In genomic region chr7:127745251-127745651, GRCm38 (mm10) we compare ENCODE assay signal across 8 mouse cellular contexts. TPM values are rescaled to one million over a fixed set of nuclear protein-coding genes. Genes with fewer than 3 reads are reported as not detected.
DNase-seq lines count a peak whose midpoint lies in the region; ATAC-seq and TF ChIP-seq lines count a peak whose summit lies in the region.

No protein-coding gene starts in this region.

- no peaks in the 10 kb centered on the region for H3K27me3 ChIP-seq in MEL (ENCODE audit: control insufficient read depth in 1 of 2, insufficient read depth in 2 of 2, low read length in 2 of 2)
- H3K27me3 ChIP-seq in forebrain, embryonic 16.5 days (replicated peaks; ENCODE audit: control insufficient read depth, insufficient read depth, low read length), result no peaks in the 10 kb centered on the region
- H3K27me3 ChIP-seq in lung, embryonic 14.5 days (ENCODE audit: insufficient read depth, low read length), result no peaks in the 10 kb centered on the region
- no peaks in the 10 kb centered on the region for H3K27me3 ChIP-seq in thymus, adult 2 months (ENCODE audit: control insufficient read depth, insufficient read depth, low read length)

- ATAC-seq in forebrain, embryonic 16.5 days, result peak; percentile 91
- peak; percentile 85 for ATAC-seq in lung, embryonic 14.5 days (ENCODE audit: insufficient read depth)

- TF ChIP-seq EP300 in MEL (IDR thresholded peaks at IDR 0.05; ENCODE audit: low read depth in 1 of 2, low read length in 2 of 2), result no peak

- H3K79me2 ChIP-seq in MEL (ENCODE audit: control insufficient read depth, insufficient read depth, low read length, poor library complexity), result peaks cover 2% of the 10 kb centered on the region; the same call in 1 of the 2 replicates

- intact Hi-C loops in heart, postnatal 36 days (cut with DNase I), result no loop called here

- TF ChIP-seq POLR2A in MEL (IDR thresholded peaks at IDR 0.05; ENCODE audit: control insufficient read depth in 1 of 2, insufficient read depth in 1 of 2, low read depth in 1 of 2, low read length in 2 of 2, poor library complexity in 1 of 2), result peak; percentile 57 to 72; a peak in 3 of 4 replicates
- TF ChIP-seq POLR2A in olfactory bulb, adult 2 months (IDR thresholded peaks at IDR 0.05; ENCODE audit: insufficient read depth, low read depth, low read length), result no peak
- peak; percentile 9; the same call in 1 of the 2 replicates for TF ChIP-seq POLR2A in thymus, adult 2 months (IDR thresholded peaks at IDR 0.05; ENCODE audit: control insufficient read depth, extremely low read depth, insufficient read depth, low read length, poor library complexity)

- H3K4me1 ChIP-seq in MEL (ENCODE audit: control insufficient read depth in 1 of 2, insufficient read depth in 2 of 2, low read length in 2 of 2), result peaks cover 0 to 8% of the 10 kb centered on the region in 2 experiments; a peak in 1 of 4 replicates
- peaks cover 21% of the 10 kb centered on the region for H3K4me1 ChIP-seq in forebrain, embryonic 16.5 days (replicated peaks; ENCODE audit: control insufficient read depth, insufficient read depth, low read length)
- H3K4me1 ChIP-seq in lung, embryonic 14.5 days (ENCODE audit: insufficient read depth), result peaks cover 8% of the 10 kb centered on the region; the same call in 1 of the 2 replicates
- H3K4me1 ChIP-seq in olfactory bulb, adult 2 months (ENCODE audit: control insufficient read depth, insufficient read depth, low read length), result peaks cover 23% of the 10 kb centered on the region
- H3K4me1 ChIP-seq in thymus, adult 2 months (replicated peaks; ENCODE audit: control insufficient read depth, insufficient read depth, low read length), result peaks cover 15% of the 10 kb centered on the region

- H3K27ac ChIP-seq in MEL (ENCODE audit: control insufficient read depth, low read depth, low read length), result peak overlapping the region; percentile 72
- peak overlapping the region; percentile 97 for H3K27ac ChIP-seq in forebrain, embryonic 16.5 days (ENCODE audit: low read length)
- H3K27ac ChIP-seq in layer of hippocampus, adult 2 months, result peak overlapping the region; percentile 93
- H3K27ac ChIP-seq in lung, embryonic 14.5 days (ENCODE audit: low read depth), result peak overlapping the region; percentile 86
- peak overlapping the region; percentile 58 for H3K27ac ChIP-seq in olfactory bulb, adult 2 months (ENCODE audit: insufficient read depth, low read depth, low read length)
- peak overlapping the region; percentile 64 for H3K27ac ChIP-seq in thymus, adult 2 months (ENCODE audit: control insufficient read depth, insufficient read depth, low read length)

- under 1% methylated on average over 19 of the region's 19 CpGs for WGBS in forebrain, embryonic 16.5 days
- WGBS in lung, embryonic 14.5 days, result under 1% methylated on average over 19 of the region's 19 CpGs
- under 1% methylated on average over 19 of the region's 19 CpGs for WGBS in olfactory bulb, adult 2 months
- under 1% methylated on average over 19 of the region's 19 CpGs for WGBS in thymus, adult 2 months

- peak overlapping the region; percentile 90 for H3K4me2 ChIP-seq in forebrain, embryonic 16.5 days (ENCODE audit: low read length)
- peak overlapping the region; percentile 86 for H3K4me2 ChIP-seq in lung, embryonic 14.5 days

- no peak for TF ChIP-seq CTCF in MEL (IDR thresholded peaks at IDR 0.05 in 2 of 3, conservative IDR thresholded peaks at IDR 0.05 in 1 of 3; ENCODE audit: control insufficient read depth in 1 of 3, insufficient read depth in 1 of 3, low read depth in 2 of 3, low read length in 3 of 3, poor library complexity in 1 of 3, severe bottlenecking in 1 of 3)
- peak; percentile 24; the same call in 1 of the 2 replicates for TF ChIP-seq CTCF in layer of hippocampus, adult 2 months (conservative IDR thresholded peaks at IDR 0.05)
- no peak for TF ChIP-seq CTCF in lung, embryonic 14.5 days (IDR thresholded peaks at IDR 0.05; ENCODE audit: low read depth)
- TF ChIP-seq CTCF in olfactory bulb, adult 2 months (IDR thresholded peaks at IDR 0.05; ENCODE audit: insufficient read depth, low read depth, low read length), result no peak
- TF ChIP-seq CTCF in thymus, adult 2 months (IDR thresholded peaks at IDR 0.05; ENCODE audit: borderline replicate concordance, control insufficient read depth, extremely low read depth, insufficient read depth, low read length, poor library complexity), result no peak

- no peaks in the 10 kb centered on the region for H3K9me3 ChIP-seq in MEL (replicated peaks; ENCODE audit: insufficient read depth, low read length)
- H3K9me3 ChIP-seq in forebrain, embryonic 16.5 days (ENCODE audit: control insufficient read depth, low read length), result no peaks in the 10 kb centered on the region
- no peaks in the 10 kb centered on the region for H3K9me3 ChIP-seq in lung, embryonic 14.5 days (ENCODE audit: low read depth, low read length)

- peaks cover 0 to 6% of the 10 kb centered on the region in 2 experiments; a peak in 2 of 4 replicates for H3K36me3 ChIP-seq in MEL (ENCODE audit: control insufficient read depth in 1 of 2, insufficient read depth in 2 of 2, low read length in 2 of 2)
- peaks cover 14% of the 10 kb centered on the region for H3K36me3 ChIP-seq in forebrain, embryonic 16.5 days (ENCODE audit: control insufficient read depth, insufficient read depth)
- H3K36me3 ChIP-seq in lung, embryonic 14.5 days (ENCODE audit: insufficient read depth), result peaks cover 26% of the 10 kb centered on the region
- H3K36me3 ChIP-seq in thymus, adult 2 months (ENCODE audit: control insufficient read depth, insufficient read depth, low read length), result peaks cover 7% of the 10 kb centered on the region; the same call in 1 of the 2 replicates

- peak overlapping the region; percentile 72 for H3K9ac ChIP-seq in MEL (ENCODE audit: control insufficient read depth, low read depth, low read length, poor library complexity, severe bottlenecking)
- H3K9ac ChIP-seq in forebrain, embryonic 16.5 days (replicated peaks; ENCODE audit: low read depth, low read length), result peak overlapping the region; percentile 69
- H3K9ac ChIP-seq in lung, embryonic 14.5 days, result peak overlapping the region; percentile 61

- peak; percentile 98 for DNase-seq in MEL (ENCODE audit: low read depth, low spot score)
- DNase-seq in cerebellum, adult 18-20 months, result peak; percentile 89 to 98
- DNase-seq in heart, postnatal 36 days, result peak; percentile 82 to 89
- peak; percentile 89 to 98 for DNase-seq in layer of hippocampus, adult 2 months (ENCODE audit: low spot score in 2 of 2)
- DNase-seq in lung, embryonic 14.5 days, result peak; percentile 97
- DNase-seq in thymus, adult 2 months, result peak; percentile 90

- TF ChIP-seq RAD21 in MEL (IDR thresholded peaks at IDR 0.05; ENCODE audit: low read depth, low read length), result no peak

- peak overlapping the region; percentile 70 to 72 for H3K4me3 ChIP-seq in MEL (ENCODE audit: control insufficient read depth in 1 of 2, insufficient read depth in 1 of 2, low read depth in 2 of 2, low read length in 2 of 2)
- H3K4me3 ChIP-seq in forebrain, embryonic 16.5 days (replicated peaks; ENCODE audit: low read length), result peak overlapping the region; percentile 84
- H3K4me3 ChIP-seq in layer of hippocampus, adult 2 months, result peak overlapping the region; percentile 87
- peak overlapping the region; percentile 67 for H3K4me3 ChIP-seq in lung, embryonic 14.5 days (ENCODE audit: low read depth, low read length)
- H3K4me3 ChIP-seq in olfactory bulb, adult 2 months (ENCODE audit: insufficient read depth, low read depth, low read length), result peak overlapping the region; percentile 60
- H3K4me3 ChIP-seq in thymus, adult 2 months (ENCODE audit: control insufficient read depth, insufficient read depth, low read length), result peak overlapping the region; percentile 81

RNA-seq across cellular contexts. Expression of gene Fbxl19, which starts 0.9 kb away (rescaled TPM):
- 37.7 and 46.7 TPM in 2 replicates for total RNA-seq in MEL (2012; rRNA removed)
- 10 to 100 TPM in 1 of 2 experiments, not detected in 1; 58.3 TPM for polyA plus RNA-seq in MEL (2012; ENCODE audit: insufficient read depth in 1 of 2, insufficient read length in 2 of 2, low read depth in 1 of 2, low replicate concordance in 2 of 2, missing spikeins in 1 of 2)
- polyA plus RNA-seq in forebrain, embryonic 16.5 days (2015; fragmentation: Nextera tagmentation; extraction: Ambion mirVana), result 8.0 and 8.4 TPM in 2 replicates
- total RNA-seq in heart, postnatal 36 days (2021), result 1 to 10 TPM; 3.2 to 3.3 TPM
- total RNA-seq in layer of hippocampus, adult 2 months (2021), result 10 to 100 TPM; 53.8 to 59.7 TPM
- polyA plus RNA-seq in lung, embryonic 14.5 days (2014; fragmentation: Nextera tagmentation; extraction: Ambion mirVana), result 5.3 and 5.6 TPM in 2 replicates
- not detected in 2 replicates for polyA plus RNA-seq in olfactory bulb, adult 2 months (2012; ENCODE audit: insufficient read depth, insufficient read length, low replicate concordance, missing spikeins)
- polyA plus RNA-seq in thymus, adult 2 months (2012; rRNA removed), result 38.9 and 43.7 TPM in 2 replicates

RNA-seq across cellular contexts. Expression of gene Ctf2, which starts 13.3 kb away (rescaled TPM):
- total RNA-seq in MEL (2012; rRNA removed), result 0.36 and 0.39 TPM in 2 replicates
- polyA plus RNA-seq in MEL (2012; ENCODE audit: insufficient read depth in 1 of 2, insufficient read length in 2 of 2, low read depth in 1 of 2, low replicate concordance in 2 of 2, missing spikeins in 1 of 2), result 1 to 10 TPM in 1 of 2 experiments, not detected in 1; 1.0 TPM
- 0.11 and 0.17 TPM in 2 replicates for polyA plus RNA-seq in forebrain, embryonic 16.5 days (2015; fragmentation: Nextera tagmentation; extraction: Ambion mirVana)
- not detected for total RNA-seq in heart, postnatal 36 days (2021)
- not detected for total RNA-seq in layer of hippocampus, adult 2 months (2021)
- 0.38 TPM in 1 of 2 replicates, not detected in the other for polyA plus RNA-seq in lung, embryonic 14.5 days (2014; fragmentation: Nextera tagmentation; extraction: Ambion mirVana)
- not detected in 2 replicates for polyA plus RNA-seq in olfactory bulb, adult 2 months (2012; ENCODE audit: insufficient read depth, insufficient read length, low replicate concordance, missing spikeins)
- not detected in 2 replicates for polyA plus RNA-seq in thymus, adult 2 months (2012; rRNA removed)

RNA-seq across cellular contexts. Expression of gene Orai3, which starts 24.4 kb away (rescaled TPM):
- total RNA-seq in MEL (2012; rRNA removed), result 31.4 and 37.5 TPM in 2 replicates
- polyA plus RNA-seq in MEL (2012; ENCODE audit: insufficient read depth in 1 of 2, insufficient read length in 2 of 2, low read depth in 1 of 2, low replicate concordance in 2 of 2, missing spikeins in 1 of 2), result 10 to 100 TPM in 1 of 2 experiments, not detected in 1; 47.2 TPM
- polyA plus RNA-seq in forebrain, embryonic 16.5 days (2015; fragmentation: Nextera tagmentation; extraction: Ambion mirVana), result 9.5 and 9.6 TPM in 2 replicates
- total RNA-seq in heart, postnatal 36 days (2021), result 10 to 100 TPM; 22.1 to 22.6 TPM
- total RNA-seq in layer of hippocampus, adult 2 months (2021), result 10 to 100 TPM; 30.1 to 31.5 TPM
- polyA plus RNA-seq in lung, embryonic 14.5 days (2014; fragmentation: Nextera tagmentation; extraction: Ambion mirVana), result 19.2 and 21.8 TPM in 2 replicates
- polyA plus RNA-seq in olfactory bulb, adult 2 months (2012; ENCODE audit: insufficient read depth, insufficient read length, low replicate concordance, missing spikeins), result not detected in 2 replicates
- polyA plus RNA-seq in thymus, adult 2 months (2012; rRNA removed), result 23.8 and 27.0 TPM in 2 replicates

RNA-seq across cellular contexts. Expression of gene Setd1a, which starts 31.2 kb away (rescaled TPM):
- total RNA-seq in MEL (2012; rRNA removed), result 9.2 and 10.3 TPM in 2 replicates
- polyA plus RNA-seq in MEL (2012; ENCODE audit: insufficient read depth in 1 of 2, insufficient read length in 2 of 2, low read depth in 1 of 2, low replicate concordance in 2 of 2, missing spikeins in 1 of 2), result 10 to 100 TPM in 1 of 2 experiments, not detected in 1; 55.9 TPM
- polyA plus RNA-seq in forebrain, embryonic 16.5 days (2015; fragmentation: Nextera tagmentation; extraction: Ambion mirVana), result 19.8 and 20.7 TPM in 2 replicates
- 10 to 100 TPM; 22.2 to 24.0 TPM for total RNA-seq in heart, postnatal 36 days (2021)
- total RNA-seq in layer of hippocampus, adult 2 months (2021), result 10 to 100 TPM; 44.5 to 49.4 TPM
- 27.2 and 30.1 TPM in 2 replicates for polyA plus RNA-seq in lung, embryonic 14.5 days (2014; fragmentation: Nextera tagmentation; extraction: Ambion mirVana)
- polyA plus RNA-seq in olfactory bulb, adult 2 months (2012; ENCODE audit: insufficient read depth, insufficient read length, low replicate concordance, missing spikeins), result 526 TPM in 1 of 2 replicates, not detected in the other
- polyA plus RNA-seq in thymus, adult 2 months (2012; rRNA removed), result 29.9 and 36.7 TPM in 2 replicates

RNA-seq across cellular contexts. Expression of gene Ctf1, which starts 32.7 kb away (rescaled TPM):
- total RNA-seq in MEL (2012; rRNA removed), result 1.9 and 2.8 TPM in 2 replicates
- polyA plus RNA-seq in MEL (2012; ENCODE audit: insufficient read depth in 1 of 2, insufficient read length in 2 of 2, low read depth in 1 of 2, low replicate concordance in 2 of 2, missing spikeins in 1 of 2), result 1 to 10 TPM in 1 of 2 experiments, not detected in 1; 7.2 TPM
- polyA plus RNA-seq in forebrain, embryonic 16.5 days (2015; fragmentation: Nextera tagmentation; extraction: Ambion mirVana), result 3.5 and 4.5 TPM in 2 replicates
- total RNA-seq in heart, postnatal 36 days (2021), result 1 to 10 TPM; 7.7 to 9.4 TPM
- total RNA-seq in layer of hippocampus, adult 2 months (2021), result 1 to 10 TPM; 1.9 to 3.1 TPM
- polyA plus RNA-seq in lung, embryonic 14.5 days (2014; fragmentation: Nextera tagmentation; extraction: Ambion mirVana), result 11.7 and 15.6 TPM in 2 replicates
- polyA plus RNA-seq in olfactory bulb, adult 2 months (2012; ENCODE audit: insufficient read depth, insufficient read length, low replicate concordance, missing spikeins), result not detected in 2 replicates
- 15.8 and 16.3 TPM in 2 replicates for polyA plus RNA-seq in thymus, adult 2 months (2012; rRNA removed)

Comparison
In these comparisons a context has a peak if more than half of its experiments do, and no peak if none do; other contexts are left out.
1. Peak in every context shown above with its lines: DNase-seq, ATAC-seq, H3K4me3 ChIP-seq and H3K27ac ChIP-seq.